Mouse (Mus musculus) liver, embryonic 13.5 days (tissue): ENCODE results near the gene Gata3. TPM values are rescaled to one million over a fixed set of nuclear protein-coding genes. Genes with fewer than 3 reads are reported as not detected.

Source experiments
- ATAC-seq: fragments of 200-750 bp; cut with Nextera tagmentation; 2 replicates; pipeline ENCODE4 v1.8.0; 2017; ENCODE audit warnings: low read depth, mild to moderate bottlenecking, moderate number of reproducible peaks, moderate library complexity
- DNase-seq: peaks from one replicate; pipeline ENCODE4 v3.0.0; 2022
- H3K27ac ChIP-seq: fragments of 300-500 bp; sonication (generic); 2 replicates; pipeline ENCODE4 v1.5.1; 2015; ENCODE audit warnings: moderate library complexity, mild to moderate bottlenecking, inconsistent platforms
- H3K27me3 ChIP-seq: fragments of 300-500 bp; sonication (generic); 2 replicates; pipeline ENCODE4 v1.6.1; 2015; ENCODE audit warnings: mild to moderate bottlenecking, inconsistent platforms
- H3K36me3 ChIP-seq: fragments of 300-500 bp; sonication (generic); 2 replicates; pipeline ENCODE4 v1.6.1; 2015; ENCODE audit warnings: mild to moderate bottlenecking, inconsistent platforms
- H3K4me1 ChIP-seq: fragments of 300-500 bp; sonication (generic); replicated peaks from 2 replicates; pipeline ENCODE4 v1.6.1; 2015; ENCODE audit warnings: inconsistent platforms
- H3K4me2 ChIP-seq: fragments of 300-500 bp; sonication (generic); 2 replicates; pipeline ENCODE4 v1.6.1; 2015; ENCODE audit warnings: inconsistent platforms, mild to moderate bottlenecking, moderate library complexity
- H3K4me3 ChIP-seq: fragments of 300-500 bp; sonication (generic); replicated peaks from 2 replicates; pipeline ENCODE4 v1.5.1; 2015; ENCODE audit warnings: mild to moderate bottlenecking, inconsistent platforms
- H3K9ac ChIP-seq: fragments of 300-500 bp; sonication (generic); 2 replicates; pipeline ENCODE4 v1.6.1; 2015; ENCODE audit warnings: mild to moderate bottlenecking, inconsistent platforms
- H3K9me3 ChIP-seq: fragments of 300-500 bp; sonication (generic); replicated peaks from 2 replicates; pipeline ENCODE4 v1.6.1; 2016; ENCODE audit warnings: inconsistent platforms
- WGBS: fragments of 180-500 bp; shearing (Covaris S2); methylation state at CpG from one replicate; pipeline ENCODE4 v1.1.7; 2015; ENCODE audit not compliant: insufficient replicate concordance; 5-methylcytosine and 5-hydroxymethylcytosine counted together
- polyA plus RNA-seq: library from polyadenylated mRNA; unstranded; fragments of >200 nt; fragmentation: Nextera tagmentation; extraction: Ambion mirVana; gene quantifications from 2 replicates; pipeline ENCODE4 v1.2.1, GENCODE M21; 2015

Gene Gata3
- 1.5 TPM in 2 replicates for polyA plus RNA-seq

GRCm38 (mm10) chr2:9889651-9890183, at the start of gene Gata3:
Gene Gata3 (minus strand): TSS chr2:9890034.
- Histone ChIP-seq H3K4me3 (peak within 1 kb of the TSS; percentile 40), H3K9ac (no peak within 1 kb of the TSS)
- peak; percentile 67 for ATAC-seq

GRCm38 (mm10) chr2:9939250-9939649, 49.4 kb upstream of the Gata3 start:
- H3K9me3 ChIP-seq, result no peaks in the 10 kb centered on the region
- 94% methylated on average over 4 of the region's 4 CpGs for WGBS
- ATAC-seq, result peak; percentile 20; the same call in 1 of the 2 replicates
- no peak overlapping the region for H3K4me3 ChIP-seq
- H3K4me2 ChIP-seq, result no peak overlapping the region
- H3K4me1 ChIP-seq, result no peaks in the 10 kb centered on the region
- H3K27ac ChIP-seq, result no peak overlapping the region
- no peak for DNase-seq
- H3K9ac ChIP-seq, result no peak overlapping the region
- H3K36me3 ChIP-seq, result peaks cover 10% of the 10 kb centered on the region
- H3K27me3 ChIP-seq, result no peaks in the 10 kb centered on the region

More at GRCm38 (mm10) chr2:9889651-9890183, at the start of gene Gata3:
- WGBS, result under 1% methylated on average over 23 of the region's 23 CpGs
- no peaks in the 10 kb centered on the region for H3K9me3 ChIP-seq
- peak within 1 kb of the TSS; percentile 62 for H3K4me2 ChIP-seq
- H3K27ac ChIP-seq, result no peak within 1 kb of the TSS
- peaks cover 11% of the 10 kb centered on the region; the same call in 1 of the 2 replicates for H3K4me1 ChIP-seq
- DNase-seq, result no peak
- no peaks in the 10 kb centered on the region for H3K36me3 ChIP-seq
- H3K27me3 ChIP-seq, result peaks cover 97% of the 10 kb centered on the region

- no peak overlapping the region for H3K4me2 ChIP-seq
- DNase-seq, result no peak
- no peak overlapping the region for H3K27ac ChIP-seq
- H3K36me3 ChIP-seq, result peaks cover 10% of the 10 kb centered on the region
- H3K9ac ChIP-seq, result no peak overlapping the region
- H3K9me3 ChIP-seq, result no peaks in the 10 kb centered on the region
- H3K4me1 ChIP-seq, result no peaks in the 10 kb centered on the region
- H3K4me3 ChIP-seq, result no peak overlapping the region
- no peaks in the 10 kb centered on the region for H3K27me3 ChIP-seq
- 50% methylated on average over 1 of the region's 1 CpGs for WGBS
- no peak for ATAC-seq
These were observed 46.1 kb upstream of the Gata3 start for GRCm38 (mm10) chr2:9935965-9936364.

- no peak for ATAC-seq
- 70% methylated on average over 4 of the region's 4 CpGs for WGBS
- no peak overlapping the region for H3K27ac ChIP-seq
These were observed 37.1 kb upstream of the Gata3 start for GRCm38 (mm10) chr2:9926905-9927283.

GRCm38 (mm10) chr2:9926194-9926904, 36.5 kb upstream of the Gata3 start:
- Histone ChIP-seq H3K4me3 (no peak overlapping the region), H3K9ac (no peak overlapping the region), H3K9me3 (no peaks in the 10 kb centered on the region), H3K27ac (peak overlapping the region; percentile 70), H3K36me3 (0 out of 2 replicates have a peak, but pooled peaks cover 12% of the 10 kb centered on the region), H3K4me2 (peak overlapping the region; percentile 29; the same call in 1 of the 2 replicates), H3K27me3 (no peaks in the 10 kb centered on the region), H3K4me1 (0 out of 2 replicates have a peak, but pooled peaks cover 3% of the 10 kb centered on the region)
- 37% methylated on average over 7 of the region's 7 CpGs for WGBS
- ATAC-seq (no peak), DNase-seq (no peak)

More at GRCm38 (mm10) chr2:9926905-9927283, 37.1 kb upstream of the Gata3 start:
- DNase-seq, result no peak
- Histone ChIP-seq H3K4me3 (no peak overlapping the region), H3K9ac (no peak overlapping the region), H3K4me2 (no peak overlapping the region), H3K9me3 (no peaks in the 10 kb centered on the region), H3K27me3 (no peaks in the 10 kb centered on the region), H3K36me3 (0 out of 2 replicates have a peak, but pooled peaks cover 12% of the 10 kb centered on the region), H3K4me1 (0 out of 2 replicates have a peak, but pooled peaks cover 3% of the 10 kb centered on the region)

- 0 out of 2 replicates have a peak overlapping the region, but pooled peaks have one; percentile 4 for H3K4me2 ChIP-seq
- WGBS, result 72% methylated on average over 17 of the region's 17 CpGs
These were observed 29.0 kb upstream of the Gata3 start for GRCm38 (mm10) chr2:9918691-9919471.

GRCm38 (mm10) chr2:9917602-9918001, 27.8 kb upstream of the Gata3 start:
- 84% methylated on average over 9 of the region's 9 CpGs for WGBS
- no peak overlapping the region for H3K4me2 ChIP-seq
- H3K9me3 ChIP-seq, result no peaks in the 10 kb centered on the region
- no peaks in the 10 kb centered on the region for H3K27me3 ChIP-seq
- no peak overlapping the region for H3K27ac ChIP-seq
- H3K4me1 ChIP-seq, result 0 out of 2 replicates have a peak, but pooled peaks cover 16% of the 10 kb centered on the region
- H3K9ac ChIP-seq, result no peak overlapping the region
- H3K4me3 ChIP-seq, result no peak overlapping the region
- no peak for DNase-seq
- ATAC-seq, result no peak
- peaks cover 39% of the 10 kb centered on the region for H3K36me3 ChIP-seq

More at GRCm38 (mm10) chr2:9918691-9919471, 29.0 kb upstream of the Gata3 start:
- Histone ChIP-seq H3K27me3 (no peaks in the 10 kb centered on the region), H3K27ac (peak overlapping the region; percentile 65), H3K36me3 (peaks cover 45% of the 10 kb centered on the region), H3K4me1 (0 out of 2 replicates have a peak, but pooled peaks cover 11% of the 10 kb centered on the region), H3K9ac (no peak overlapping the region), H3K9me3 (no peaks in the 10 kb centered on the region), H3K4me3 (no peak overlapping the region)
- peak; percentile 71 for ATAC-seq
- no peak for DNase-seq

- Histone ChIP-seq H3K9ac (no peak overlapping the region), H3K27me3 (peaks cover 9% of the 10 kb centered on the region; the same call in 1 of the 2 replicates), H3K36me3 (no peaks in the 10 kb centered on the region), H3K4me3 (peak overlapping the region; percentile 36), H3K4me1 (peaks cover 5% of the 10 kb centered on the region), H3K9me3 (no peaks in the 10 kb centered on the region), H3K4me2 (peak overlapping the region; percentile 48), H3K27ac (no peak overlapping the region)
- DNase-seq (peak; percentile 17), ATAC-seq (peak; percentile 63)
- 2% methylated on average over 11 of the region's 11 CpGs for whole genome bisulfite sequencing
These were observed 16.2 kb upstream of the Gata3 start for GRCm38 (mm10) chr2:9905995-9906394.

GRCm38 (mm10) chr2:9903854-9904560, 14.2 kb upstream of the Gata3 start:
- Histone ChIP-seq H3K4me2 (no peak overlapping the region), H3K4me1 (peaks cover 5% of the 10 kb centered on the region), H3K27ac (no peak overlapping the region), H3K9me3 (no peaks in the 10 kb centered on the region), H3K4me3 (no peak overlapping the region), H3K27me3 (peaks cover 19% of the 10 kb centered on the region), H3K36me3 (no peaks in the 10 kb centered on the region), H3K9ac (no peak overlapping the region)
- DNase-seq (no peak), ATAC-seq (no peak)
- 40% methylated on average over 14 of the region's 14 CpGs for WGBS

- Histone ChIP-seq H3K27me3 (peaks cover 78% of the 10 kb centered on the region), H3K9ac (no peak overlapping the region), H3K9me3 (no peaks in the 10 kb centered on the region), H3K4me1 (no peaks in the 10 kb centered on the region; the same call in 1 of the 2 replicates), H3K4me2 (no peak overlapping the region), H3K27ac (no peak overlapping the region), H3K4me3 (no peak overlapping the region), H3K36me3 (no peaks in the 10 kb centered on the region)
- ATAC-seq, result no peak
- 19% methylated on average over 8 of the region's 8 CpGs for WGBS
- no peak for DNase-seq
These were observed 8.0 kb upstream of the Gata3 start for GRCm38 (mm10) chr2:9897846-9898245.
